Comparison of ENCODE assay signal across 16 mouse cellular contexts in the genomic region with DNA sequence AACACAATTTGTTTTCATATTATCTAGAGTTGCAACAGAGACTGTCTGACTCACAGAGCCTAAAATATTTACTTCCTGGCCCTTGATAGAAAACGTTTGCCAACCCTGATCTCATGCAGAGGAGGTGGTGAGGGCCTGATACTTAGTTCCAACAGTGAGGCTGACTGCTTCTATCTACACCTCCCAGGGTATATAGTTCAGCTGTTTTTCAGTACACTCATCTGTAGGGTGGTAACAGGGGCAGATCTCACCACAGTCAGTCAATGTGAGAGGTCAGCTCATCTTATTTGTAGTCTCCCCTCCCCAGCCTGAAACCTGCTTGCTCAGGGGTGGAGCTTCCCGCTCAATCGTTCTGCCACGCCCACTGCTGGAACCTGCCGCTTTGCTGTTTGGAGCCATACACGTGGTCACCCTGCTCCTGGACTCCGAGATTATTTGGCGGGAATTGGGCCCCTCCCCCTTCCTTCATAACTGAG. TPM values are rescaled to one million over a fixed set of nuclear protein-coding genes. Genes with fewer than 3 reads are reported as not detected.
DNase-seq lines count a peak whose midpoint lies in the region; ATAC-seq lines count a peak whose summit lies in the region.
"Not testable (repeated sequence)": the region's sequence is repeated elsewhere in the genome, so short reads cannot be mapped to it uniquely, and the experiment has no call there.
"Had no signal": no experiment of that assay in that cellular context is flagged by ENCODE, and none has a peak within 500 bp of the region (broad histone marks: within the 10 kb centered on the region; RNA-seq: fewer than 3 reads in every experiment).

No protein-coding gene starts in this region.

- H3K9ac ChIP-seq in kidney, embryonic 14.5 days (ENCODE audit: low read depth, low read length); liver, embryonic 16.5 days (ENCODE audit: low read depth, low read length): not testable (repeated sequence)

- H3K27ac ChIP-seq in kidney, embryonic 14.5 days (ENCODE audit: low read depth, low read length); liver, embryonic 16.5 days (ENCODE audit: low read length): not testable (repeated sequence)

- not testable (repeated sequence) for H3K4me3 ChIP-seq in kidney, embryonic 14.5 days (ENCODE audit: low read length); liver, embryonic 16.5 days (ENCODE audit: low read depth, low read length)

- not testable (repeated sequence) for H3K27me3 ChIP-seq in kidney, embryonic 14.5 days (ENCODE audit: control insufficient read depth, insufficient read depth, low read length); liver, embryonic 16.5 days (ENCODE audit: control insufficient read depth, insufficient read depth, low read depth, low read length)

- intact Hi-C loops in heart, postnatal 36 days (cut with DNase I) = not testable (repeated sequence)

- WGBS in kidney, embryonic 14.5 days = 12% methylated on average over 8 of the region's 8 CpGs
- 6% methylated on average over 8 of the region's 8 CpGs for WGBS in liver, embryonic 16.5 days (ENCODE audit: insufficient replicate concordance)

- H3K4me2 ChIP-seq in kidney, embryonic 14.5 days (replicated peaks; ENCODE audit: low read depth, low read length); liver, embryonic 16.5 days (ENCODE audit: low read depth, low read length): not testable (repeated sequence)

- peak; percentile 27 to 78 for DNase-seq in adrenal gland, adult (ENCODE audit: inconsistent age in 2 of 2, low spot score in 1 of 2)
- peak; percentile 47 for DNase-seq in fibroblast of lung, adult 2 months (ENCODE audit: low read depth)
- peak; percentile 79 for DNase-seq in heart, adult 9 months (ENCODE audit: low spot score in 2 of 2)
- DNase-seq in heart, postnatal 36 days = peak; percentile 19 to 71
- DNase-seq in lung, postnatal 25 days (ENCODE audit: low spot score) = peak; percentile 53
- peak; percentile 46 for DNase-seq in urinary bladder, postnatal 14 days (ENCODE audit: low spot score)

- ATAC-seq in kidney, embryonic 14.5 days (ENCODE audit: low FRiP score, low TSS enrichment) = 0 out of 2 replicates have a peak, but pooled peaks have one; percentile 46
- ATAC-seq in liver, embryonic 16.5 days (ENCODE audit: low read depth) = 0 out of 2 replicates have a peak, but pooled peaks have one; percentile 27

- H3K36me3 ChIP-seq in kidney, embryonic 14.5 days (ENCODE audit: control insufficient read depth, insufficient read depth, low read length); liver, embryonic 16.5 days (ENCODE audit: control insufficient read depth, insufficient read depth): not testable (repeated sequence)

- H3K4me1 ChIP-seq in kidney, embryonic 14.5 days (ENCODE audit: control insufficient read depth, insufficient read depth, low read length); liver, embryonic 16.5 days (ENCODE audit: control insufficient read depth, low read depth, low read length): not testable (repeated sequence)

- not testable (repeated sequence) for H3K9me3 ChIP-seq in kidney, embryonic 14.5 days (ENCODE audit: control insufficient read depth, low read length); liver, embryonic 16.5 days (replicated peaks; ENCODE audit: control insufficient read depth, low read length)

RNA-seq across cellular contexts. Expression of a gene that starts 11.9 kb away (rescaled TPM):
- total RNA-seq in heart, postnatal 36 days (2021) = 10 to 100 TPM in 1 of 2 experiments, 1 to 10 TPM in 1; 9.2 to 12.6 TPM
- polyA plus RNA-seq in kidney, embryonic 14.5 days (2014; fragmentation: Nextera tagmentation; extraction: Ambion mirVana) = 19.1 and 30.2 TPM in 2 replicates
- 0.46 and 0.48 TPM in 2 replicates for polyA plus RNA-seq in liver, embryonic 16.5 days (2015; fragmentation: Nextera tagmentation; extraction: Ambion mirVana)

RNA-seq across cellular contexts. Expression of a gene that starts 55.6 kb away (rescaled TPM):
- not detected for total RNA-seq in heart, postnatal 36 days (2021)
- not detected in 2 replicates for polyA plus RNA-seq in kidney, embryonic 14.5 days (2014; fragmentation: Nextera tagmentation; extraction: Ambion mirVana)
- polyA plus RNA-seq in liver, embryonic 16.5 days (2015; fragmentation: Nextera tagmentation; extraction: Ambion mirVana) = not detected in 2 replicates
- total RNA-seq: layer of hippocampus, postnatal 36 days; left cerebral cortex, postnatal 4 days had no signal
- polyA plus RNA-seq: CD4-positive, CD25-positive, alpha-beta regulatory T cell, adult 4 months; embryonic facial prominence, embryonic 10.5 days; gonadal fat pad, adult 2 months; hindbrain, embryonic 15.5 days; midbrain, embryonic 13.5 days; thymus, adult 2 months had no signal

Comparison
In these comparisons a context has a peak if more than half of its experiments do, and no peak if none do; other contexts are left out.
1. RNA of a gene that starts 11.9 kb away (polyA plus RNA-seq): 19.1 to 30.2 TPM in kidney, embryonic 14.5 days; 0.46 to 0.48 TPM in liver, embryonic 16.5 days; every median in the first group is over 10 times any median in the second.
2. Peak in every context shown above with its lines, with median percentiles within 50 percentile points of each other: DNase-seq.